Mouse (Mus musculus): ENCODE measurements around the gene Ephb2.

Gene Ephb2

DNA sequence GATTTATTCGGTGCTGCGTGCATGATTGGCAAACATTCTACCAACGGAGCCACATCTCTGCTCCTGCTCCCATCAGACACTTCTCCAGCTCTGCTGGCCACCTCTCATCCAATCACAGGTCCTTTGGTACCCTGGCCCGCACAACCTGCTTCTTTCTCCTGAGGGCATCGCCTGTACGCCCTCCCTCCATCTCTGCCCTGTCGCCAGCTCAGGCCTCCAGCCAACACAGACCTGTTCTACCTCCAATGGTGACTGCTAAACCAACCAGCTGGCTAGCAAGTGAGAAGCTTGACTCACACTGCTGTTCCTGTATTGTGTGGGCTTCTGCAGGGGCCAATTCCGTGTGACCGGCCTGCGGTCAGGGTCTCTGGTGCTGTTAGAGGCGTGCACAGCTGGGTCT, 134.6 kb downstream of the Ephb2 start:
- 83% methylated on average over 11 of the region's 11 CpGs for WGBS

- 29% methylated on average over 7 of the region's 7 CpGs for WGBS
Measured at GRCm38 (mm10) chr4:136699084-136699450, 136.7 kb downstream of the Ephb2 start.

DNA sequence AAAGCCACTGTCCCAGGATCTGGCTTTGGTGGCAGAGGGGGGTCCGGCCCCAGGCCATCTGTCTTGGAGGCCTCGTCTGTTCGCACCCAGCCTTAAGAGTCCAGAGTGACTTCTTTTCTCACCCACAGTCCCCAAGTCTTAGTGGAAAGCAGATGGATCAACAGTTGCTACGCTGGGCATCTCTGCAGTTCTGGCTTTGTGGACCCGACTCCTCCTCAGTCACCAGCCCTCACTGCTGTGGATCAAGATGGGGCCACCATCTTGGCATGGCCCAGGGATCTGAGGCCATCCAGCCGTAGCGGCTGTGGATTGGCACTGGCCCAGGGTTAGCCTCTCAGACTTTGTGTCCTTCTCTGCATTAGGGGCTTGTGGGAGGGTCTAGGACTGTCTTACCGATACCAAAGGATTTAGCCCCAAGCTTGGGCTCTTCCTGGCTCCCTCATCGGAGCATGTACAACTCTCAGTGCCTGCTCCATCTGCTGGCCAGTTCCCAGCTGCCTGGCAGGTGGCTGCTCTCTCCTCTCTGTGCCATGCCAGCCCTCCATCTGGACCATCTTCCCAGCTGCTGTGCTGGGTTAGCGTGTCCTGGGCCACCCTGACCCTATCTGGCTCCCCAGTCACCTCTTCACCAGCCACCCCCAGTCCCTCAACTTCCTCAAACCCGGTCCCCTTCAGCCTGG, 137.2 kb downstream of the Ephb2 start:
- WGBS, result 58% methylated on average over 11 of the region's 11 CpGs

- WGBS, result 92% methylated on average over 6 of the region's 6 CpGs
Measured at GRCm38 (mm10) chr4:136697325-136697724, 138.5 kb downstream of the Ephb2 start.

DNA sequence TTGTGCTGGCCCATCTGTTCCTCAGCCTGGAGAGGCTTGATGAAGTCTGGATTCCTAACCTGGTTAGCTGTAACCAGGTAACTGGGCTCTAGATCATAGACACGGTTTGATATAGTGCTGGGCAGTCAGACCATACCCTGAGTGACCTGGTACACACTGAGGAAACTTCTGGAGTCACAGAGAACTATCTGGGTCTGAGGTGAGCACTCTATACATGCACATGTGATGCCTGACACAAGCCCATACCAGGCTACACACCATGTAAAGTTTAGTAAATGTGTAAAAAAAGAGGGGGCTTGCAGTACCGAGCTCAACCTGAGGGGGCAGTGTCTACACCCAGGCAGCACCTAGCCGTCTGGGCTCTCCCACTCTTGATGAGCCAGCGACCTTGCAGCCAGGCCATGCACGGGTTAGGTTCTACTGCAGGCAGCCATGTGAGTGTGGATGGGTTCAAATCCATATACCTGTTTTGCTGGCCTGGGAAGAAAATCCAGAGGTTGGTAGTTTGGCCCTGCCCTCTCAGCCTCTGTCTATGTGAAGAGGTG, 139.3 kb downstream of the Ephb2 start:
- WGBS, result 23% methylated on average over 5 of the region's 5 CpGs

- WGBS, result 92% methylated on average over 9 of the region's 9 CpGs
Measured at GRCm38 (mm10) chr4:136695696-136696095, 140.1 kb downstream of the Ephb2 start.

DNA sequence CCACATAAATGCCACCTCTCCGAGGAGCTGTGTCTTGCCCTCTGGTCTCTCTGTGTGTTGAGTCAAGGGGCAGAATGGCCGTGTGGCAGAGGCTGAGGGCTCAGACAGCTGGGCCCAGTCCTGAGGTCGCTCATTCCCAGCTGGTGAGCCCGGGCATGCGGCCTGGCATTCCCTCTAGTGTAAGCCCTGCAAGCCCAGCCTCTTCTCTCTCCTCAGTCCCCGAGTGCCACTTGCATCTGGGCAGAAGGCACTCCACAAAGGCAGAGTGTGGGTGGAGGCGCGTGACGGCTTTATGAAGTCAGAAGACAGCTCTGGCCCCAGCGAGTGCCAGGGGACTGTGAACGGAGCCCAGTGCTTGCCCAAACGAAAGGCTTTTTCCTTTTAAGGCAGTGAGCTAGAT, 145.8 kb downstream of the Ephb2 start:
- 51% methylated on average over 12 of the region's 12 CpGs for WGBS

DNA sequence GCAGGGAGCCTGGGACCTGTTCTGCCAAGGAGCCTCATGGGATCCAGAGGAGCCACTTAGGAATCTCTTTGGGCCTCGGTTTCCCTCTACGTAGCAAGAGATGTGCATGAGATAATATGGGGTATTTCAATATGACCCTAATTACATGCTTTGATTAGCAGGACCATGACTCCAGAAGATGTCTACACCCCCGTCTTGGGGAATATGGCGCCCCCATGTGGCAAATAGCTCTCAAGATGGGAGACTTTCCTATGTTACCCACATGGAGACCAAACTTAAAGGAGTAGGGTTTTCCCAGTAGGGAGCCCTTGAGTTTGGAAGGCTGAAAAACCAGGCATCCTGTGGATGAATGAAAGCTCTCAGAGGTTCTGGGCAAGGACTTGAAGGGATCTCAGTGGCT, 147.7 kb downstream of the Ephb2 start:
- 69% methylated on average over 4 of the region's 4 CpGs for WGBS

DNA sequence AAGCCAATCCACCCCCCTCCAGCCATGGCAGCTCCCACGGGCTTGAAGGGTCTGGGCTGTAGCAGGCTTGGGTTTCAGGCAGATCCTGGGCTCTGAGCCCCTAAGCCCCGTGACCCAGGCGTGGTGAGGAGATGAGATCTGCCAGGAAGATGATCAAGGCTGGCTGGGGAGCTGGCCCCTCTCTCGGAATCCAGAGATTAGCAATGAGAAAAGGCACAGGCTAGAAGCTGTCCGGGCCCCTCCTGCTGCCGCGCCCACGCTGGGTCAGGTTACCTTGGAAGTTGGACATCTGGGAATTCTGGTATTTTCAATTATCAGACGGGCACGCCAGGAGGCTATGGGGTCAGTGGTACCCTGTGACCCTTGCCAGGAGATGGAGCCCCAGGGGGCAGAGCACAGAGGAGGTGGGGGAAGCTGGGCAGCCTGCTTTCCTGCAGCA, 150.3 kb downstream of the Ephb2 start:
- WGBS, result 81% methylated on average over 10 of the region's 10 CpGs

DNA sequence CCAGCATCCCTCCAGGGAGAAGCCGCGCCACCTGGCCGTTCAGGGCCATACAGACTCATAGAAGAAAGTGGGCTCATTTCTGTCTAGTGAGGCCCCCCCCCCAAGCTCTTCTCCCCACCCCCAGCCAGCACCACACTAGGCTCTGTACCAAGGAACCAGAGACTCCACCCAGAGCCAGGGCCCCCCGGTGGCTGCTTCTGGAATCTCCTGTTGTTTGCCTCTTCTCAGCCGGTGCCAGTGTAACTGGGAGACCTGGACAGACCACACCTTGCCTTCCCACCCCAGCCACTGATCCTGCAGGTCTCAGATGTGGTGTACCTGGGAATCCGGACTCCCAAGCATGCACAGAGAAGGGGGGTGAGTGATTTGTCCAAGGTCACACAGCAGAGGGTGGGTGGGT, 151.3 kb downstream of the Ephb2 start:
- 75% methylated on average over 6 of the region's 6 CpGs for WGBS

- WGBS, result 77% methylated on average over 14 of the region's 14 CpGs
Measured at GRCm38 (mm10) chr4:136680641-136681040, 155.1 kb downstream of the Ephb2 start.

GRCm38 (mm10) chr4:136679221-136679620, 156.6 kb downstream of the Ephb2 start:
- 92% methylated on average over 8 of the region's 8 CpGs for WGBS

- WGBS, result under 1% methylated on average over 3 of the region's 3 CpGs
Measured at GRCm38 (mm10) chr4:136678480-136678879, 157.3 kb downstream of the Ephb2 start.

GRCm38 (mm10) chr4:136675439-136675838, 160.3 kb downstream of the Ephb2 start:
- WGBS, result 90% methylated on average over 9 of the region's 9 CpGs

DNA sequence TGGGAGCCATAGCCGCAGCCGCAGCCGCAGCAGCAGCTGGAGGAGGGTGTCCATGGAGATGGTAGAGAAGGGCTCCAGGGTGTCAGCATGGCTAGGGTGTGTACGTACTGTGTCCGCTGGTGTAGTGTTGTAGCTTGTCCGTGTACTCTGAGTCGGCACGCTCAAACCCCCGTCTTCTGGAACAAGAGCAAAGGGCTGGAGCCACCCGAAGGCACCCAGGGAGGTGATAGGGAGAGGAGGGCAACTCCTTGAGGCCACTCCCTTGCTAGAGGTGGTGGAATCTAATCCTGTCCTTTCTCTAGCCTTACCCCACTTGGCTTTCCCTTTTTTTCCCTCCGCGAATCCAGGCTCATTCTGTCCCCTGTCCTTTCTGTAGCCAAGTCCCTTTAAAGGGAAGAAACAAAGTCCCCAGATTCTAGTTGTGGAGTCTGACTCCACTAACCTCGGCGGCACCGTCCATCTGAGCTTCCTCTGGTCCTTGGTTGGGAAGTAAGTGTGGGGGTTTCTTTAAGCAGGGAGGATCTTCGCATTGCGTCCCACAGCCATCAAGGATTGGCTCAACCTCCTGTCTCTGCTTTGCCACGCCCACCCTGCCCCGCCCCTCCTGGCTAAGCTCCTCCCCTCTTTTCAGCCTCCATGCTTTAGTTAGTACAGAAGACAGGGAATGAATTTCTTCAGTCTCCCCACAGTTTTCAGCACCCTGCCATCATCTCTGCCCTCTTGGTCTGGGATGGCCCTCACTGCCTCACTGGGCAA, 163.3 kb downstream of the Ephb2 start:
- 91% methylated on average over 19 of the region's 19 CpGs for WGBS

- 48% methylated on average over 10 of the region's 10 CpGs for WGBS
Measured at GRCm38 (mm10) chr4:136667757-136668156, 168.0 kb downstream of the Ephb2 start.

- 70% methylated on average over 4 of the region's 4 CpGs for WGBS
Measured at GRCm38 (mm10) chr4:136666002-136666401, 169.8 kb downstream of the Ephb2 start.

GRCm38 (mm10) chr4:136665068-136665467, 170.7 kb downstream of the Ephb2 start:
- WGBS, result 21% methylated on average over 9 of the region's 9 CpGs

DNA sequence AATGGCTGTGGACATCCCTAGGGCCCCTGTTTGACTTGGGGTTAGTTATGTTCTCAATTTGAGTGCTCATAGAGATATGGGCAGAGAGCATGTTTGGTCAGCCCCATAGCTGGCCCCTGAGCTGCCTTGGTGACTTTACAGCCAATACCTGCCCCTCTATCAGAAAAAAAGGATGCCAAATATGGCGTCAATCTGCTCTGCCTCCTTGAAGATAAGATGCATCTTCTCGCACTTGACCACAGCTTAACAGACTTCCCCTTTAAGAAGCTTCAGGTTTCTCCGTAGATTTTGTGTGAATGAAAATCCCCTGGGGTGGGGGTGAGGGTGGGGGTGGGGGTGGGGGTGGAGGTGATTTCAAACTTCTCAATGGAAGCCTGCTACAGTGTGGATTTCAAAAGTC, 177.9 kb downstream of the Ephb2 start:
- WGBS, result 79% methylated on average over 3 of the region's 3 CpGs

- WGBS, result 89% methylated on average over 10 of the region's 10 CpGs
Measured at GRCm38 (mm10) chr4:136653692-136654234, 182.0 kb downstream of the Ephb2 start.

DNA sequence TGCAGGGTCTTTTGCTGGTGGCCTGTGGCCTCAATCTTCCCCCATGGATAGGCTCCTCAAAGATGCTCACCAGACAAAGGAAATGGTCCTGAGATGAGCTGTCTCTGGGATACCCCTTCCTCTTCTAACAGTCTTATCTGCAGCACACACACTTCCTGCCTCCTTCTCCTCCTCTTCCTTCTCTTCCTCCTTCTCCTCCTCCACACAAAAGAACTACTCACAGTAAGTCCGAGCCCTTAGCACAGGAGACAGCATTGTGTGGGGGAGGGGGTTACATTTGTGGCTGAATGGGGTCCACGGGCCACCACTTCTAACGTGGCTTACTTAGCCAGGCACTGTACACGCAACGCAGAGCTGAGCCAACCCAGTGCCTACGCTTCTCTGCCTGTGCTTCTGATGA, 182.8 kb downstream of the Ephb2 start:
- 58% methylated on average over 6 of the region's 6 CpGs for WGBS

DNA sequence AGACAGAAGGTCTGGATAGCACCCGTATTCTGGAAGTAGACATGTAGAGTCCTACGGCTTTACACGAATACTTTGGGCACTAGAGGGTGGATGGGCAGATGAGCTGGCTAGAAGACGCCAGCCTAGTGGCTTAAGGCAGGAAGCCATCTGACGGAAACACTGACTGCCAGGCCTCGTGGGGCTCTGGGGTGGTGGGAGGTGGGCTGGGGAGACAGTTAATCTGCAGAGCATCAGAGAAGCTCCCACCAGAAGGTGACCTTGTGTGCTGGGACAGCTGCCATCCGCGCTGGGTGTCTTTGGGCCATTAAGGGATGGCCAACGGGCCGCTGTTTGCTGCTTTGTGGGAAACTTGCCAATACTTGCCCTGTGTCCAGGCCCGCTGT, 183.3 kb downstream of the Ephb2 start:
- 31% methylated on average over 11 of the region's 11 CpGs for WGBS
